Mouse (Mus musculus): Measurements from ENCODE around the gene Il15. TPM values are rescaled to one million over a fixed set of nuclear protein-coding genes. Genes with fewer than 3 reads are reported as not detected.

The Il15 gene
- polyA plus RNA-seq, 1 experiment from 2014 or later, result 5.5 TPM

DNA sequence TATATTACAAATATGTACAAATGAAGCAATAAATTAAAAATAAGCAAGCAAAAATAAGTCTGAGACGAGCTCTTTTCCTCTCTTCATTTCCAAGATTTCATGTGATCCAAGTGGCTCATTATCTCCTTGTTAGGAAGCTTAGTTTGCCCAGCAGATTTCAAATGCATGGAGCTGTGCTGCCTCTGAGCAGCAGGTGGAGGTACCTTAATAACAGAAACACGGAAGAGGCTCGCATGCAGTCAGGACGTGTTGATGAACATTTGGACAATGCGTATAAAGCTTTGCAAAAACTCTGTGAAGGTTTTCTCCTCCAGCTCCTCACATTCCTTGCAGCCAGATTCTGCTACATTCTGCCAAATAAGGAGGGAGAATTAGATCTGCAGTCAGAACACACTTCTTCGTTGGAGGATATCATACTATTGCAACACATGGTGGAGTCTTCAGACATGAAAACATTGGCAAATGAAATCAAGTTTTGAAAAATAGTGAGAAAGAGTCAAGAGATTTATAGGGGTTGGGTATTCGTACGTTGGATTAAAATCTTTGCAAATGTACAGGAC lies 71.3 kb downstream of the Il15 start:
- no peaks in the 10 kb centered on the region for H3K9me3 ChIP-seq (replicated peaks; ENCODE audit: control insufficient read depth, low read length)
- 74% methylated on average over 8 of the region's 8 CpGs for WGBS

DNA sequence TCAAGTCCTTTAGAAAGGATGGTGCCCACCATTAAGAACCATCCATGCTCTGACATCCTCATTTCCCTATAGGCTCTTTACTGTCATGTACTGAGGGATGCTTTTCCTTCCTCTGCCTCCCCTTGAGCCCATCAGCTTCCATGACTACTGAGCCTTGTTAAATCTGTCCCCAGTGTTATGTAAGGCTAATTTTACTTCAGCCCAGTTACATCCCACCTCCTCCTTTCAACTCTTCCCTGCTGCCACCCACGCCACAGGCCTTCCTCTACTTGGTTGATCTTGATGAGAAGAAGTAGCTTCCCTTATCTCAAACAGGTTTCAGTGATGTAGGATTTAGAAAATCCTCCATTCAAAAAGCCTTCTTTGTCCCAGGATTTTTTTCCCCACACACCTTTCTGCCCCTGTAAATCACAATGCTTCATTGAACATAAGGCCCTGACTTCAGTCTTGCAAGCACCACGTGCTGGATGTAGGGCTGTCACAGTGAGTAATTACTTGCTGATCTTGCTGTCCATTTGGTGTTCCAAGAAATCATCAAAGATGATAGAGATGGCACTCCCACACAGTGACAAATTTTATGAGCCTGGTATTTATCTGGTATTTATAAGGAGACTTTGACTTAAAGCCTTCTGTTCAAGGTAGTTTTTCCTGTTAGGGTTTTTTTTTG lies 74.9 kb downstream of the Il15 start:
- Histone ChIP-seq H3K9ac (ENCODE audit: low read length) (no peak overlapping the region), H3K9me3 (replicated peaks; ENCODE audit: control insufficient read depth, low read length) (no peaks in the 10 kb centered on the region), H3K4me2 (ENCODE audit: low read depth, low read length) (no peak overlapping the region), H3K27ac (ENCODE audit: low read length) (no peak overlapping the region), H3K36me3 (ENCODE audit: control insufficient read depth, insufficient read depth, low read length) (no peaks in the 10 kb centered on the region), H3K27me3 (ENCODE audit: control insufficient read depth, insufficient read depth, low read length) (no peaks in the 10 kb centered on the region), H3K4me1 (ENCODE audit: control insufficient read depth, insufficient read depth, low read length) (no peaks in the 10 kb centered on the region), H3K4me3 (replicated peaks; ENCODE audit: low read length) (no peak overlapping the region)
- WGBS, result 39% methylated on average over 2 of the region's 2 CpGs
- ATAC-seq (ENCODE audit: insufficient read depth, low FRiP score), result no peak

More for the DNA sequence above, 71.3 kb downstream of the Il15 start:
- H3K4me1 ChIP-seq (ENCODE audit: control insufficient read depth, insufficient read depth, low read length), result no peaks in the 10 kb centered on the region
- no peak overlapping the region for H3K4me3 ChIP-seq (replicated peaks; ENCODE audit: low read length)
- no peaks in the 10 kb centered on the region for H3K27me3 ChIP-seq (ENCODE audit: control insufficient read depth, insufficient read depth, low read length)
- H3K36me3 ChIP-seq (ENCODE audit: control insufficient read depth, insufficient read depth, low read length), result no peaks in the 10 kb centered on the region
- no peak for ATAC-seq (ENCODE audit: insufficient read depth, low FRiP score)
- H3K9ac ChIP-seq (ENCODE audit: low read length), result no peak overlapping the region
- H3K4me2 ChIP-seq (ENCODE audit: low read depth, low read length), result no peak overlapping the region
- no peak overlapping the region for H3K27ac ChIP-seq (ENCODE audit: low read length)

DNA sequence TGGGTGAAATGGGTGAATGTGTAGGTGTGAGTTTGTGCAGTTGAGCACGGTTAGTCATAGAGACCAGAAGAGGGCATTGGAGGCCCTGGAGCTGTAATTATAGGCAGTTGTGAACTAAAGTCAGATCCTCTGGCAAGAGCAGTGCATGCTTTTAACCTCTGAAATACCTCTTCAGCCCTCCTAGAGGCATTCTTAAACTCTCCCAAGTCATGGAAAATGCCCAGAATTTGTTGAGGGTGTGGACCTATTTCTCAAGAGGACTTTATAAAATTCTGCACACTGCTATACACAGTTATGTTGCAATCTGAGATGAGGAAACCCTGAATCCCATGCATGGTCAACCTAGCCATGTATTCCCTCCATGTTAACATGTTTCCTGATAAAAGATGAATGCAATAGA lies 77.0 kb downstream of the Il15 start:
- no peaks in the 10 kb centered on the region for H3K27me3 ChIP-seq (ENCODE audit: control insufficient read depth, insufficient read depth, low read length)
- ATAC-seq (ENCODE audit: insufficient read depth, low FRiP score), result no peak
- H3K9me3 ChIP-seq (replicated peaks; ENCODE audit: control insufficient read depth, low read length), result no peaks in the 10 kb centered on the region
- H3K36me3 ChIP-seq (ENCODE audit: control insufficient read depth, insufficient read depth, low read length), result no peaks in the 10 kb centered on the region
- no peak overlapping the region for H3K4me2 ChIP-seq (ENCODE audit: low read depth, low read length)
- WGBS, result 60% methylated on average over 1 of the region's 1 CpGs
- no peaks in the 10 kb centered on the region for H3K4me1 ChIP-seq (ENCODE audit: control insufficient read depth, insufficient read depth, low read length)
- H3K4me3 ChIP-seq (replicated peaks; ENCODE audit: low read length), result no peak overlapping the region
- H3K9ac ChIP-seq (ENCODE audit: low read length), result no peak overlapping the region
- H3K27ac ChIP-seq (ENCODE audit: low read length), result no peak overlapping the region

DNA sequence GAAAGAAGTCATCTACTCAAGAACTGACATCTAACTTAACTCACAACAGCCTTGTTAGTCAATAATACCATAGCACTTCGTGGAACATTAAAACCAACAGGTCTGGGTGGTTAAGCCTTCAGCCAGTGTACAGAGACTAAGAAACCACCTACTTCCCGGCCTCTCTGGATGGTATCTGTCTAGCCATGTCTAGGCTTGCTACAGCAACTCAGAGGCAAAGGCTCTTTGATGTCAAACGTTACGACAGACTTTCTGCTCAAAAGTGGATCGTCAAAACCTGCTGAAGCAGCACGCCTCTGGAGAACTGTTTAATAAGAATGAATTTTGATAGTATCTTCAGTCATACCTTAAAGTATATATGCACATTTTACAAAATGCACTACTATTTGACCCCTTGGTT lies 77.4 kb downstream of the Il15 start:
- WGBS, result 72% methylated on average over 6 of the region's 6 CpGs
- no peaks in the 10 kb centered on the region for H3K27me3 ChIP-seq (ENCODE audit: control insufficient read depth, insufficient read depth, low read length)
- ATAC-seq (ENCODE audit: insufficient read depth, low FRiP score), result no peak

DNA sequence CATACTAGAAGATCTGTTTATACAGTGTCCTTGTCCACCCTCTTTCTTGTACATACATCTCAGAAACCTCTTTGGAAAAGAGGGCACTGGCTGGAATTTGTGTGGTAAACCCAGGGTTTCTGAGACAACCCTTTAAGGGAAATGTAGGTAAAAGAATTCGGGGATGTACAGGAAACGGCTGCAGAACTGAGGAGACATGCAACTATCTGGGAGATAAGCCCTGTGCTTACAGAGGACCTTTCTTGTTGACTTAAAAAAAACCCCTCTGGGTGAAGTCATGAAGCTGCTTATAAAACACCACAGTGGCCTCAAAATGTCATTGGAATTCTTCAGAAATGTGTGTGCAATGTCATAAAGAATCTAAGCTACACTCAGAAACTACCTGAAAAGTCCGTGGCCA lies 85.6 kb downstream of the Il15 start:
- no peak overlapping the region for H3K9ac ChIP-seq (ENCODE audit: low read length)
- WGBS, result 73% methylated on average over 3 of the region's 3 CpGs

More for the DNA sequence above, 77.4 kb downstream of the Il15 start:
- no peak overlapping the region for H3K9ac ChIP-seq (ENCODE audit: low read length)
- H3K4me3 ChIP-seq (replicated peaks; ENCODE audit: low read length), result no peak overlapping the region
- H3K36me3 ChIP-seq (ENCODE audit: control insufficient read depth, insufficient read depth, low read length), result no peaks in the 10 kb centered on the region
- H3K4me1 ChIP-seq (ENCODE audit: control insufficient read depth, insufficient read depth, low read length), result no peaks in the 10 kb centered on the region
- no peaks in the 10 kb centered on the region for H3K9me3 ChIP-seq (replicated peaks; ENCODE audit: control insufficient read depth, low read length)
- H3K4me2 ChIP-seq (ENCODE audit: low read depth, low read length), result no peak overlapping the region
- no peak overlapping the region for H3K27ac ChIP-seq (ENCODE audit: low read length)

DNA sequence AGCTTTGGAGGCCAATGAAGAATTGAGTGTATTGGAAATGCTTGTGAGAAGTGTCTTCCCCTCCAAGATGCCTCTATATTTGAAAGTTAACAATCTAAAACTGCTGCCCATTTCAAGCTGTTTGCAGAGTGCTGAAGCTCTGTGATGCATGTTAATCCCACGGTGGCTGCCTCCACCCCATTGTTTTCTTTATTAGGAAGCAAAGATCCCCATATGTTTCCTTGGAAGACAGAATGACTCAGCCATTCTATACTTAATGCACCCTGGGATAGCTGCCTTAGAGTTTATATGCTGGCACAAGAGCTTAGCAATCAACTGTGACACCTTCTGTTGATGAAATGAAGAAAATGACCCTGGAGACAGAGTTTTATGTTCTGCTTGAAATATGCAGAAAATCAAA lies 96.6 kb downstream of the Il15 start:
- Histone ChIP-seq H3K27ac (ENCODE audit: low read length) (no peak overlapping the region), H3K4me2 (ENCODE audit: low read depth, low read length) (no peak overlapping the region), H3K4me1 (ENCODE audit: control insufficient read depth, insufficient read depth, low read length) (no peaks in the 10 kb centered on the region), H3K9me3 (replicated peaks; ENCODE audit: control insufficient read depth, low read length) (no peaks in the 10 kb centered on the region), H3K36me3 (ENCODE audit: control insufficient read depth, insufficient read depth, low read length) (no peaks in the 10 kb centered on the region), H3K27me3 (ENCODE audit: control insufficient read depth, insufficient read depth, low read length) (no peaks in the 10 kb centered on the region), H3K4me3 (replicated peaks; ENCODE audit: low read length) (no peak overlapping the region), H3K9ac (ENCODE audit: low read length) (no peak overlapping the region)
- WGBS, result 35% methylated on average over 1 of the region's 1 CpGs
- ATAC-seq (ENCODE audit: insufficient read depth, low FRiP score), result no peak

More for the DNA sequence above, 85.6 kb downstream of the Il15 start:
- Histone ChIP-seq H3K36me3 (ENCODE audit: control insufficient read depth, insufficient read depth, low read length) (no peaks in the 10 kb centered on the region), H3K4me1 (ENCODE audit: control insufficient read depth, insufficient read depth, low read length) (no peaks in the 10 kb centered on the region), H3K27me3 (ENCODE audit: control insufficient read depth, insufficient read depth, low read length) (no peaks in the 10 kb centered on the region), H3K9me3 (replicated peaks; ENCODE audit: control insufficient read depth, low read length) (no peaks in the 10 kb centered on the region), H3K4me2 (ENCODE audit: low read depth, low read length) (no peak overlapping the region), H3K4me3 (replicated peaks; ENCODE audit: low read length) (no peak overlapping the region), H3K27ac (ENCODE audit: low read length) (no peak overlapping the region)
- ATAC-seq (ENCODE audit: insufficient read depth, low FRiP score), result no peak

DNA sequence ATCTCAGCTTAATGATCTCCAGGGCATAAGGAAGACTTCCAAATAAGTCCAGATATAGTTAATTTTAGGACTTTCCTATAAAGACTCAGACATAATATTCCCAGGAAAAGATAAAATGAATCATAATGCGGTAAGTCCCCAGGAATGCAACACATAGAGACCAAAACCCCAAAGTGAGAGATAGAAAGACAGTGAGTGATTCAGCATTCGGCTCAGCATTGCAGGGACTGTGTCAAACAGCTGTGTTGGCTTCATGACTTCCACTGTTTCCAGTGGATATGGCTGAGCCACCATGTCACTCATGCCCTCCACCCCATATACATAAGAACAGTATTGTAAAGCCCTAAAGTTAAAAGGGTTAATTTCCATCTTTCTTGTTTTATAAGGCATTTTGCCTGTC lies 106.8 kb downstream of the Il15 start:
- WGBS, result 73% methylated on average over 2 of the region's 2 CpGs

DNA sequence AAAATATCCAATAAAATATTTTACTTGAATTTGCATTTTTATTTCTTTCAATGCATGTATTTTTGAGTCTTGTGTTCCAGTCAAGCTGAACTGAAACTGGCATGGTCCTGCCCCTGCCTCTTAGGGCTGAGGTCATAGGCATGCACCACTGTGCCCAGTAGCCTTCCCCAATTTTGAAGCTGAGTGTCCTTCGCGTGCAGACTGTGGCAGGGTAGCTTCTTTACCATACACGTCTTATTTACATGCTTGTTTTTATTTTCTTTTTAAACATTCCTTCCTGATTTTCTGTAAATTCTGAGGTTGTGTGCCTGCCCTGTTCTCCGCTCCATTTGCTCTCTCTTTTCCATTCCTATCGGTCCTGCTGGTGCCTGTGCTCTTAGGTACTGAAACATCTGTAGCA lies 111.4 kb downstream of the Il15 start:
- ATAC-seq (ENCODE audit: insufficient read depth, low FRiP score), result no peak

More for the DNA sequence above, 106.8 kb downstream of the Il15 start:
- Histone ChIP-seq H3K9ac (ENCODE audit: low read length) (no peak overlapping the region), H3K4me2 (ENCODE audit: low read depth, low read length) (no peak overlapping the region), H3K36me3 (ENCODE audit: control insufficient read depth, insufficient read depth, low read length) (no peaks in the 10 kb centered on the region), H3K4me3 (replicated peaks; ENCODE audit: low read length) (no peak overlapping the region), H3K27me3 (ENCODE audit: control insufficient read depth, insufficient read depth, low read length) (no peaks in the 10 kb centered on the region), H3K27ac (ENCODE audit: low read length) (no peak overlapping the region), H3K4me1 (ENCODE audit: control insufficient read depth, insufficient read depth, low read length) (no peaks in the 10 kb centered on the region), H3K9me3 (replicated peaks; ENCODE audit: control insufficient read depth, low read length) (no peaks in the 10 kb centered on the region)
- ATAC-seq (ENCODE audit: insufficient read depth, low FRiP score), result no peak

DNA sequence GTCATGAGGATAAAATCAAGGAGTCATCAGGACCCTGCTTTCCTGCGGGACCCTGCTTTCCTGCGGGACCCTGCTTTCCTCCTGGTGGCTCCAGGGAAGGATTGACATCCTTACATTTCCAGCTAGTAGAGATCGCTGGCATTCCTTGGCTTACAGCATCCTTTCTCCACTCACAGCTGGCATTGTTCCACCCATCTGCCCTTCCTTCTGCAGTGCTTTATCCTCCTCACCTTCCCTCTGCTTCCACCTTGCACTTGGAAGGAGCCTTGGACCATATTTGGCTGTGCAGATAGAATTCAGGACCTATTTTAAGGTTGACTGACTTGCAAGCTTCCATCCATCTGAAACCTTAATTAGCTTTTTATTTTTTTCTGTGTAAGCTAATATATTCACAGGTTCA lies 117.2 kb downstream of the Il15 start:
- H3K27me3 ChIP-seq (ENCODE audit: control insufficient read depth, insufficient read depth, low read length), result no peaks in the 10 kb centered on the region
- no peak overlapping the region for H3K4me3 ChIP-seq (replicated peaks; ENCODE audit: low read length)
- no peak overlapping the region for H3K4me2 ChIP-seq (ENCODE audit: low read depth, low read length)
- no peaks in the 10 kb centered on the region for H3K9me3 ChIP-seq (replicated peaks; ENCODE audit: control insufficient read depth, low read length)
- 87% methylated on average over 3 of the region's 3 CpGs for WGBS
- H3K9ac ChIP-seq (ENCODE audit: low read length), result no peak overlapping the region
- H3K27ac ChIP-seq (ENCODE audit: low read length), result no peak overlapping the region
- no peaks in the 10 kb centered on the region for H3K4me1 ChIP-seq (ENCODE audit: control insufficient read depth, insufficient read depth, low read length)
- H3K36me3 ChIP-seq (ENCODE audit: control insufficient read depth, insufficient read depth, low read length), result no peaks in the 10 kb centered on the region
- ATAC-seq (ENCODE audit: insufficient read depth, low FRiP score), result no peak

More for the DNA sequence above, 111.4 kb downstream of the Il15 start:
- Histone ChIP-seq H3K9me3 (replicated peaks; ENCODE audit: control insufficient read depth, low read length) (no peaks in the 10 kb centered on the region), H3K4me3 (replicated peaks; ENCODE audit: low read length) (no peak overlapping the region), H3K36me3 (ENCODE audit: control insufficient read depth, insufficient read depth, low read length) (no peaks in the 10 kb centered on the region), H3K4me1 (ENCODE audit: control insufficient read depth, insufficient read depth, low read length) (no peaks in the 10 kb centered on the region), H3K27ac (ENCODE audit: low read length) (no peak overlapping the region), H3K4me2 (ENCODE audit: low read depth, low read length) (no peak overlapping the region), H3K9ac (ENCODE audit: low read length) (no peak overlapping the region), H3K27me3 (ENCODE audit: control insufficient read depth, insufficient read depth, low read length) (no peaks in the 10 kb centered on the region)
- 81% methylated on average over 5 of the region's 5 CpGs for WGBS
